Mouse (Mus musculus): ENCODE data around the gene Rrbp1. TPM values are rescaled to one million over a fixed set of nuclear protein-coding genes. Genes with fewer than 3 reads are reported as not detected.

Gene Rrbp1
- 69.3 and 72.4 TPM in 2 replicates for polyA plus RNA-seq (2012)

- TF ChIP-seq GATA1 (IDR thresholded peaks at IDR 0.05; ENCODE audit: low read length), result no peak
These were observed at the start of gene Rrbp1 for GRCm38 (mm10) chr2:144011080-144011551. Gene Rrbp1, minus strand, starts transcription at chr2:144011263.

DNA sequence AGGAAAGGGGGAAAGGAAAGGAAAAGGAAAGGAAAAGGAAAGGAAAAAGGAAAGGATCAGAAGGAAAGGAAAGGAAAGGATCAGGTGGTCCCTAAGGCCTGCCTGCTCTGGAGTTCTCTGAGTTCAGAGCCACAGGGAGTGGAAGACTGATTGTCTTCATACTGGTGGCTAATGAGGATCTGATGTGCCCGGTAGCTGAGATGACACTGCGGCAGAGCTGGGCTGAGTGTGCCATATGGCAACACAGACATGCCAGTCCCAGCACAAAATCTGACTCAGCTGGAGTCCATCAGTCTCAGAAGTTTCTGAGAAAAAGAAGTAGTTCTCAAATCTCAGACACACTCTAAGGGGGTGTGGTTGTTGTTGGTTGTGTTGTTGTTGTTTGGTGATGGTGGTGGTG lies 46.7 kb upstream of the Rrbp1 start:
- TF ChIP-seq GATA1 (IDR thresholded peaks at IDR 0.05; ENCODE audit: low read length), result no peak

GRCm38 (mm10) chr2:144052410-144053065 lies 41.5 kb upstream of the Rrbp1 start:
- no peak for TF ChIP-seq GATA1 (IDR thresholded peaks at IDR 0.05; ENCODE audit: low read length)

- no peak for TF ChIP-seq GATA1 (IDR thresholded peaks at IDR 0.05; ENCODE audit: low read length)
These were observed 39.8 kb upstream of the Rrbp1 start for GRCm38 (mm10) chr2:144050861-144051260.

DNA sequence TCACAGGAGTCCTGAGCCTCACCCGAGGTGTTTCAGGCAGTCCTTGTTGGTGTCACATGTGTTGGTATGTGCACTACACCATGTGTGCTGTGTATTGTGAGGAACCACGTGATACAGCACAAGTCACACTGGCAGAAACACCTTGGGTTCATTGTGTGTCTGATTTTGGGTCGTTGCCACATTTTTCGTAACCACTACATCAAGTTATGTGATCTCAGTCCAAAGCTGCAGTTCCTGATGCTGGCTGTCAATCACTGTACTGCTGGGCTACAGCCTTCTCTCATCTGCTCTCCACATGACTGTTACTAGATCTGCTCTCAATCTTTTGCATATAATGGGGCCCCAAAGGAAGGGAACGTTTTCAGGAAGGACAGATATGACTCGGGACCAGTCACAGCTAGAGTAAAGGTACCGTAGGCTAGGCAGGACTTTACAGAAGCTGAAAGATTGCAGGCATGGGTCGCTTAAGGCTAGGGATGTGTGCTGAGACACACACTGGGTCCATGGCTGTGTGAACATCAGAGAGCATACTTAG lies 39.1 kb upstream of the Rrbp1 start:
- TF ChIP-seq GATA1 (IDR thresholded peaks at IDR 0.05; ENCODE audit: low read length), result no peak

GRCm38 (mm10) chr2:144046916-144047315 lies 35.9 kb upstream of the Rrbp1 start:
- TF ChIP-seq GATA1 (IDR thresholded peaks at IDR 0.05; ENCODE audit: low read length), result no peak

- TF ChIP-seq GATA1 (IDR thresholded peaks at IDR 0.05; ENCODE audit: low read length), result no peak
These were observed 34.9 kb upstream of the Rrbp1 start for GRCm38 (mm10) chr2:144045756-144046560.

DNA sequence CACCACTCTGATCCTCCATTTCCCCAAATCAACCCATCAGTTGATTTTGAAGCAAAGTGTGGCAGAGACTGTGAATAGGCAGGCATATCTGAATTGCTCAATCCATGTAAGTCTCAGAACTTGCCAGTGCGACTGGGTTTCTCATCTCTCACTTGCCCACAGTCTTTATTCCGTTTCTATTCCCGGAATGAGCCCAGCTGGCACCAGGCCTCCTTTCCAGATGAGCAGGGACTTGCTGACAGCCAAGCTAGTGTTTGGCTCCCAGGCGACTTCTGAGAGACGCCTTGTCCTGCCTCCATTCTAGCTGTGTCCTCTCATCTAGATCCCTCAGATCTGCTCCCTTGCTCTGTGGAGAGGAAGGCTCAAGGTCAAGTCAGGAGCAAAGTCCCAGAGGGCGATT lies 33.7 kb upstream of the Rrbp1 start:
- TF ChIP-seq GATA1 (IDR thresholded peaks at IDR 0.05; ENCODE audit: low read length), result no peak

- no peak for TF ChIP-seq GATA1 (IDR thresholded peaks at IDR 0.05; ENCODE audit: low read length)
These were observed 21.6 kb upstream of the Rrbp1 start, which contains the start of gene Banf2 for GRCm38 (mm10) chr2:144032664-144033063. Gene Banf2, plus strand, starts transcription at chr2:144033059.

GRCm38 (mm10) chr2:144030791-144031190 lies 19.7 kb upstream of the Rrbp1 start:
- TF ChIP-seq GATA1 (IDR thresholded peaks at IDR 0.05; ENCODE audit: low read length), result no peak

DNA sequence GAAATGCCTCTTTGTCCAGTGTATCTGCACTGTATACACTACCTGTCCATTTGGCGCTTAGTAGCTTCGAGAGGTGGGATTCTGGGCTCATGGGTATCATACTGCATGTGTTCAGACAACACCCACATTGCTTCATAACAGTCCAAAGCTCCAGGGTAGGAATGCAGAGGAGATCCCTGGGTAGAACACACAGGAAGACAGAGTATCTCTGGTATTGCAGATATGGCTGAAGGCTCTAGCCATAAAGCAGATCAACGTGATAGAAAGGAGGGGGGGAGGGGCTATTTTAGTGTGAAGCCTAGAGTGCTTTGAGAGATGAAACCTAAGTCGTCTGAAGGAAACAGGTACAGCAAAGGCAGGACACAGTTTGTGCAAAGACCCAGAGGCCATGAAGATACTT lies 15.4 kb upstream of the Rrbp1 start:
- TF ChIP-seq GATA1 (IDR thresholded peaks at IDR 0.05; ENCODE audit: low read length), result no peak

DNA sequence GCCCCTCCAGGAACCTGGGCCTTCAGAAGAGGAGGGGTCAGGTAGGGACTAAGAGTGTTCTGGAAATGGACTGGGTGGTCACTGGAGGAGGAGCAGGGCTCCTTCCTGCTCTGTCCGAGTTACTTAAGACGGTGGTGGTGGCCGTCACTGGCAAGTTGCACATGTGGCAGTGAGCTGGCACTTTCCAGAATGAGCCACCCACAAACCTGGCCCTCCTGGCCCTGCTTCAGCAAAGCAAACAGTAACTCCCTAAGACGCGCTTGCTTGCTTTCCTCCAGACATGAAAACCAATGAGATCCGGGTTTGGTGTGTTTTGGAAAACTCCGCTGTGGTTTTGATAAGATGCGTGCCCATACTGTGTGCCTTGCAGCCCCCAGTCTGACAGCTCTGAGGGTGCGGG lies 14.3 kb upstream of the Rrbp1 start:
- no peak for TF ChIP-seq GATA1 (IDR thresholded peaks at IDR 0.05; ENCODE audit: low read length)

GRCm38 (mm10) chr2:144022441-144022840 lies 11.4 kb upstream of the Rrbp1 start:
- TF ChIP-seq GATA1 (IDR thresholded peaks at IDR 0.05; ENCODE audit: low read length), result no peak

- no peak for TF ChIP-seq GATA1 (IDR thresholded peaks at IDR 0.05; ENCODE audit: low read length)
These were observed 8.9 kb upstream of the Rrbp1 start for GRCm38 (mm10) chr2:144019971-144020370.

GRCm38 (mm10) chr2:144015861-144016260 lies 4.8 kb upstream of the Rrbp1 start:
- no peak for TF ChIP-seq GATA1 (IDR thresholded peaks at IDR 0.05; ENCODE audit: low read length)

DNA sequence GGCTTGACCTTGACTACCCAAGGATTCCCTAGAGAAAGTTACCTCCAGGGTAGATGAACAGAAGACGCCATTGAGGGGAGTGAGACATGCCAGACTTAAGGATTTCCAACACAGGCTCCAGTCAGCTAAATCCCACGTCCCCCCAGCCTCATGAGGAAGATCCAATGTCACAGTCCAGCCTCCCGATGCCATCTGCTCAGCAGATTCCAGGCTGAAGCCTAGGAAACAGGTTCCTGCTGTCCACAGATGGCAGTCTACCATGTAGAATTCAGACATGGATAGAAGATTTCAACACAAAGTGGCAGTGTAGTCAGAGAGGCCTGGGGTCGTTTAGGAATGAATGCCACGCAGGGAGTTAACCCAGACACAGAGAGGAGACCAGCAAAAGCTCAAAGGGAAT lies 3.4 kb upstream of the Rrbp1 start:
- no peak for TF ChIP-seq GATA1 (IDR thresholded peaks at IDR 0.05; ENCODE audit: low read length)

All from G1E-ER4 (cell line).